Mouse (Mus musculus): ENCODE data around the gene Rab3c. TPM values are rescaled to one million over a fixed set of nuclear protein-coding genes. Genes with fewer than 3 reads are reported as not detected.

Rab3c gene
- polyA plus RNA-seq, 1 experiment from 2014 or later, result 206 TPM

- no peaks in the 10 kb centered on the region for H3K4me1 ChIP-seq (ENCODE audit: control insufficient read depth, insufficient read depth, low read depth, low read length)
- H3K9ac ChIP-seq (ENCODE audit: low read depth, low read length), result no peak overlapping the region
- H3K27ac ChIP-seq (ENCODE audit: low read depth, low read length), result no peak overlapping the region
- H3K4me2 ChIP-seq (ENCODE audit: low read length), result no peak overlapping the region
- no peak for ATAC-seq
- H3K36me3 ChIP-seq (ENCODE audit: control insufficient read depth, insufficient read depth, low read length), result no peaks in the 10 kb centered on the region
- no peak overlapping the region for H3K4me3 ChIP-seq (ENCODE audit: low read length)
- H3K9me3 ChIP-seq (ENCODE audit: control insufficient read depth, low read length), result no peaks in the 10 kb centered on the region
- WGBS, result 85% methylated on average over 8 of the region's 8 CpGs
- H3K27me3 ChIP-seq (replicated peaks; ENCODE audit: control insufficient read depth, insufficient read depth, low read length), result no peaks in the 10 kb centered on the region
These were observed 249.7 kb downstream of the Rab3c start for GRCm38 (mm10) chr13:110031061-110031460.

- Histone ChIP-seq H3K4me3 (ENCODE audit: low read length) (no peak overlapping the region), H3K36me3 (ENCODE audit: control insufficient read depth, insufficient read depth, low read length) (no peaks in the 10 kb centered on the region), H3K27me3 (replicated peaks; ENCODE audit: control insufficient read depth, insufficient read depth, low read length) (no peaks in the 10 kb centered on the region), H3K27ac (ENCODE audit: low read depth, low read length) (no peak overlapping the region), H3K4me1 (ENCODE audit: control insufficient read depth, insufficient read depth, low read depth, low read length) (peaks cover 2% of the 10 kb centered on the region), H3K9me3 (ENCODE audit: control insufficient read depth, low read length) (no peaks in the 10 kb centered on the region), H3K4me2 (ENCODE audit: low read length) (no peak overlapping the region), H3K9ac (ENCODE audit: low read depth, low read length) (no peak overlapping the region)
- WGBS, result 75% methylated on average over 10 of the region's 10 CpGs
- no peak for ATAC-seq
These were observed 256.2 kb downstream of the Rab3c start for GRCm38 (mm10) chr13:110024381-110025161.

DNA sequence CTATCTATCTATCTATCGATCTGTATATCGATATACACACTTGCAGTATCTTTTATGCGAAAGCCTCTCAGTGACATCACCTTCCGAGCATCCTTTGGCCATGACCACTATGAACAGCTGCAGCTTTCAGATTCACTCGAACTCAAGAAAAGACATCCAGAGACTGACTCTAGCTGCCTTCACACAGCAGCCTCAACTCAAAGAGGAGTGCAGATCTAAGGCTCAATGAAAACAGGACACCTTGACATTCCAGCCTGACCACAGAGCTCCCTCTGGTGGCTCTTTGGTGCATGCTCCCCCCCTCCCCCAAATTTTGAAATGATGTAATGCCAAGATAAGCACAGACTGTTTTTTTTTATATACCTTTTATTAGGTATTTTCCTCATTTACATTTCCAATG lies 257.8 kb downstream of the Rab3c start:
- H3K27me3 ChIP-seq (replicated peaks; ENCODE audit: control insufficient read depth, insufficient read depth, low read length), result no peaks in the 10 kb centered on the region
- no peak overlapping the region for H3K9ac ChIP-seq (ENCODE audit: low read depth, low read length)
- no peaks in the 10 kb centered on the region for H3K9me3 ChIP-seq (ENCODE audit: control insufficient read depth, low read length)
- no peak overlapping the region for H3K27ac ChIP-seq (ENCODE audit: low read depth, low read length)
- no peak overlapping the region for H3K4me2 ChIP-seq (ENCODE audit: low read length)
- no peaks in the 10 kb centered on the region for H3K36me3 ChIP-seq (ENCODE audit: control insufficient read depth, insufficient read depth, low read length)
- WGBS, result 85% methylated on average over 5 of the region's 5 CpGs
- no peak overlapping the region for H3K4me3 ChIP-seq (ENCODE audit: low read length)
- ATAC-seq, result no peak
- H3K4me1 ChIP-seq (ENCODE audit: control insufficient read depth, insufficient read depth, low read depth, low read length), result peaks cover 8% of the 10 kb centered on the region

DNA sequence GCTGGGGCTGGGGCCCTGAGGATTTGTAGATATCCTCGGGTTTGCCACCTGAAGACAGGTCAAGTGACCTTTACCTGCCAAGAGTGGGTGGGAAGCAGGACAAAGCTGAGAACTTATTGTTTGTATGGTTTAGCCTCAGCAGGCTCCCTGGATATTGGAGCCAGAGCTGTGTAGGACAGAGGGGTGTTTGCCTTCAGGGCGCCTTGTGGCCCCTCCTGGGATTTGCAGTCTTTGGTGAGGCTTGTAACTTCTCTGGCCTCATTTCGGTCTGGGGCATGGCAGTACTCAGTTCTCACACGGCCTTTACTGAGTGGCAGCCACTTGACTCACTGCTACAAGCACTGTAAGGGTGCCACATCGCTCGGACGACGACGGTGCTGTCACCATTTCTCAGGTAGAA lies 261.0 kb downstream of the Rab3c start:
- Histone ChIP-seq H3K36me3 (ENCODE audit: control insufficient read depth, insufficient read depth, low read length) (no peaks in the 10 kb centered on the region), H3K4me1 (ENCODE audit: control insufficient read depth, insufficient read depth, low read depth, low read length) (peaks cover 11% of the 10 kb centered on the region), H3K27me3 (replicated peaks; ENCODE audit: control insufficient read depth, insufficient read depth, low read length) (no peaks in the 10 kb centered on the region), H3K9me3 (ENCODE audit: control insufficient read depth, low read length) (no peaks in the 10 kb centered on the region), H3K27ac (ENCODE audit: low read depth, low read length) (peak overlapping the region; percentile 40; the same call in 1 of the 2 replicates), H3K9ac (ENCODE audit: low read depth, low read length) (peak overlapping the region; percentile 64; the same call in 1 of the 2 replicates), H3K4me3 (ENCODE audit: low read length) (peak overlapping the region; percentile 39; the same call in 1 of the 2 replicates), H3K4me2 (ENCODE audit: low read length) (peak overlapping the region; percentile 82)
- WGBS, result 36% methylated on average over 9 of the region's 9 CpGs
- peak; percentile 22 for ATAC-seq

- peak overlapping the region; percentile 79 for H3K27ac ChIP-seq (ENCODE audit: low read depth, low read length)
- peak overlapping the region; percentile 82 for H3K4me2 ChIP-seq (ENCODE audit: low read length)
- H3K4me3 ChIP-seq (ENCODE audit: low read length), result peak overlapping the region; percentile 39
- peaks cover 11% of the 10 kb centered on the region for H3K4me1 ChIP-seq (ENCODE audit: control insufficient read depth, insufficient read depth, low read depth, low read length)
- no peaks in the 10 kb centered on the region for H3K27me3 ChIP-seq (replicated peaks; ENCODE audit: control insufficient read depth, insufficient read depth, low read length)
- no peaks in the 10 kb centered on the region for H3K36me3 ChIP-seq (ENCODE audit: control insufficient read depth, insufficient read depth, low read length)
- peak; percentile 71 for ATAC-seq
- peak overlapping the region; percentile 64 for H3K9ac ChIP-seq (ENCODE audit: low read depth, low read length)
- 3% methylated on average over 20 of the region's 20 CpGs for WGBS
- no peaks in the 10 kb centered on the region for H3K9me3 ChIP-seq (ENCODE audit: control insufficient read depth, low read length)
These were observed 261.7 kb downstream of the Rab3c start for GRCm38 (mm10) chr13:110018941-110019743.

DNA sequence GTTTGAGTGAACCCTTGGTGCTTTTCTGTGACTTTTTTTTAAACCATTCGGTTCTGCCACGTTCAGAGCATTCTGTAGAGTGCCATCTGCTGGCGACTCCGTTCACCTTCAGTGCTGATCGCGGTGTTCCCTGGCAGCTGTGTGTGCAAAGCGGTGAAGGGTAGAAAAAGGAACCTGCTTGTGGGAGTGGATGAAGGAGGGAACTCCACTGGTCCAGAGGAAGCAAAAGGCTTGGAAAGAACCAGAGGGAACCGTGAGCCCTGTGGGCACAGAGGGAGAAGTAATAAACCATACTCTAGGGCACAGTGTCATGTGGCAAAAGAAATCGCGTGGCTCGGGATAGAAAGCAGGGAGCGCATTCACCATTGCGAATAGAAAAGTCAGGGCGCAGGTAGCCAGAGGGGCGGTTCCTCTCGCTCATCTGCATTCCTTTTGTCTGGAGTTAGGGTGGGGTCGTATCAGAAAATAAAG lies 262.3 kb downstream of the Rab3c start:
- Histone ChIP-seq H3K9me3 (ENCODE audit: control insufficient read depth, low read length) (no peaks in the 10 kb centered on the region), H3K27ac (ENCODE audit: low read depth, low read length) (peak overlapping the region; percentile 79), H3K4me1 (ENCODE audit: control insufficient read depth, insufficient read depth, low read depth, low read length) (peaks cover 11% of the 10 kb centered on the region), H3K27me3 (replicated peaks; ENCODE audit: control insufficient read depth, insufficient read depth, low read length) (no peaks in the 10 kb centered on the region), H3K4me2 (ENCODE audit: low read length) (peak overlapping the region; percentile 82), H3K9ac (ENCODE audit: low read depth, low read length) (peak overlapping the region; percentile 64), H3K4me3 (ENCODE audit: low read length) (peak overlapping the region; percentile 39), H3K36me3 (ENCODE audit: control insufficient read depth, insufficient read depth, low read length) (no peaks in the 10 kb centered on the region)
- under 1% methylated on average over 17 of the region's 17 CpGs for WGBS
- ATAC-seq, result peak; percentile 87

GRCm38 (mm10) chr13:110012029-110012428 lies 268.8 kb downstream of the Rab3c start:
- no peaks in the 10 kb centered on the region for H3K27me3 ChIP-seq (replicated peaks; ENCODE audit: control insufficient read depth, insufficient read depth, low read length)
- peak; percentile 57 for ATAC-seq
- WGBS, result 70% methylated on average over 4 of the region's 4 CpGs
- peaks cover 10% of the 10 kb centered on the region; the same call in 1 of the 2 replicates for H3K4me1 ChIP-seq (ENCODE audit: control insufficient read depth, insufficient read depth, low read depth, low read length)
- no peak overlapping the region for H3K27ac ChIP-seq (ENCODE audit: low read depth, low read length)
- H3K4me2 ChIP-seq (ENCODE audit: low read length), result no peak overlapping the region
- no peaks in the 10 kb centered on the region for H3K9me3 ChIP-seq (ENCODE audit: control insufficient read depth, low read length)
- H3K36me3 ChIP-seq (ENCODE audit: control insufficient read depth, insufficient read depth, low read length), result no peaks in the 10 kb centered on the region
- H3K9ac ChIP-seq (ENCODE audit: low read depth, low read length), result no peak overlapping the region
- H3K4me3 ChIP-seq (ENCODE audit: low read length), result no peak overlapping the region

DNA sequence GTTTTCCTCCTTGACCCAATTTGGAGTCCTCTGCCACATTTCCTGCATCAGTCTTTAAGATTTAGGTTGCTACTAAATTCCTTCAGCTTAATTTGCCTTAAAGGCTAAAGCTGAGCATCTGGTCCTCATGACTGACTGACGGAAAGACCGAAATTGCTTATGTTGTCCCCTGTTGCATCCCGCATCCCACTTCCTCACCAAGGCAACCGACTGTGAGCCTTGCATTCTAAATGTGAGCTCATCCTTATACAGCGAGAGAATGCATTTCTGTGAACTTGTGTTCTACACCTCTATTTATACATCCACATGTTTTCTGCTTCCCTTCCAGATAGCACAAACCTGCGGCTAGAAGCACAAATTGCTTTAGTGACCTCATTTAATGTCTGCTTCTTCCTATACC lies 269.9 kb downstream of the Rab3c start:
- no peak overlapping the region for H3K4me3 ChIP-seq (ENCODE audit: low read length)
- no peak overlapping the region for H3K9ac ChIP-seq (ENCODE audit: low read depth, low read length)
- no peak overlapping the region for H3K27ac ChIP-seq (ENCODE audit: low read depth, low read length)
- no peaks in the 10 kb centered on the region for H3K9me3 ChIP-seq (ENCODE audit: control insufficient read depth, low read length)
- 44% methylated on average over 6 of the region's 6 CpGs for WGBS
- H3K27me3 ChIP-seq (replicated peaks; ENCODE audit: control insufficient read depth, insufficient read depth, low read length), result no peaks in the 10 kb centered on the region
- H3K4me1 ChIP-seq (ENCODE audit: control insufficient read depth, insufficient read depth, low read depth, low read length), result peaks cover 10% of the 10 kb centered on the region; the same call in 1 of the 2 replicates
- H3K36me3 ChIP-seq (ENCODE audit: control insufficient read depth, insufficient read depth, low read length), result no peaks in the 10 kb centered on the region
- no peak for ATAC-seq
- H3K4me2 ChIP-seq (ENCODE audit: low read length), result no peak overlapping the region

DNA sequence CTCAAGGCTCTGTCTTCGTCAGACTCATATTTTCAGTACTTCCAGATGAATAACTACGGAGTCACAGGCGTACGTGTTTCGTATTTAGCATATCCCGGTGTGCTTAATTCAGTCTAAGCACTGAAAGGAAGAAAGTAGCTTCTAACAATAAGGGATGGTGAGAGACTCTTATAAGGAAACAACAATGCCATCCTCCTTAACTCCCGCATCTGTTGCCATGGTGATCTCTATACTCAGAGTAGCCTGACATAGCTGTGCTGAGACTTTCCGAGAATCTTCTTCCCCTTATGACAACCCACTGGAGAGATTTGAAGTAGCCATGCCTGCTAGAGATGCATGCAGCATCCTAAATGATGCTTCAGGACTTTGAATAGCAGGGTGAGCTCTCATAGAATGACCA lies 272.3 kb downstream of the Rab3c start:
- WGBS, result 16% methylated on average over 8 of the region's 8 CpGs
- Histone ChIP-seq H3K4me3 (ENCODE audit: low read length) (no peak overlapping the region), H3K27ac (ENCODE audit: low read depth, low read length) (peak overlapping the region; percentile 45), H3K9me3 (ENCODE audit: control insufficient read depth, low read length) (no peaks in the 10 kb centered on the region), H3K9ac (ENCODE audit: low read depth, low read length) (no peak overlapping the region), H3K4me2 (ENCODE audit: low read length) (peak overlapping the region; percentile 21; the same call in 1 of the 2 replicates), H3K27me3 (replicated peaks; ENCODE audit: control insufficient read depth, insufficient read depth, low read length) (no peaks in the 10 kb centered on the region), H3K36me3 (ENCODE audit: control insufficient read depth, insufficient read depth, low read length) (no peaks in the 10 kb centered on the region), H3K4me1 (ENCODE audit: control insufficient read depth, insufficient read depth, low read depth, low read length) (peaks cover 10% of the 10 kb centered on the region; the same call in 1 of the 2 replicates)
- peak; percentile 84 for ATAC-seq
